Mouse (Mus musculus): ENCODE data around the gene Hoxd12. TPM values are rescaled to one million over a fixed set of nuclear protein-coding genes. Genes with fewer than 3 reads are reported as not detected.

Hoxd12 gene
- not detected in 2 replicates for polyA plus RNA-seq (2012; rRNA removed)

DNA sequence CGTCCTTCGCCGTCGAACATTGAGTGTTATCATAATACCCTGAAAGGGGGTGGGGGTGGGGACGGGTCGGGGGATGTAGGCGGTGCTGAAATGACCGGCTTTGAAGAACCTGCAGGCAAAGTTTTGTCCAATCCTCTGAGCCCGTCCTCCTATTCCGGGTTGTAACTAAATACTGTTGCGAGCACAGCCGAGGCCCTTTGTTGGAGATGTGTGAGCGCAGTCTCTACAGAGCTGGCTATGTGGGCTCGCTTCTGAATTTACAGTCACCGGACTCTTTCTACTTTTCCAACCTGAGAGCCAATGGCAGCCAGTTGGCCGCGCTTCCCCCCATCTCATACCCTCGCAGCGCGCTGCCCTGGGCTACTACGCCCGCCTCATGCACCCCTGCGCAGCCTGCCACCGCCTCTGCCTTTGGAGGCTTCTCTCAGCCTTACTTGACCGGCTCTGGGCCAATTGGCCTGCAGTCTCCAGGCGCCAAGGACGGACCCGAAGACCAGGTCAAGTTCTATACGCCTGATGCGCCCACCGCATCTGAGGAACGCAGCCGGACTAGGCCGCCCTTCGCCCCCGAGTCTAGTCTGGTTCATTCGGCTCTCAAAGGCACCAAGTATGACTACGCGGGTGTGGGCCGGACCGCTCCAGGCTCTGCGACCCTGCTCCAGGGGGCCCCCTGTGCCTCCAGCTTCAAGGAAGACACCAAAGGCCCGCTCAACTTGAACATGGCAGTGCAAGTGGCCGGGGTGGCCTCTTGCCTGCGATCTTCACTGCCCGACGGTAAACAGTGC, at the start of gene Hoxd12:
TSS of gene Hoxd12 (plus strand) at position 133 of the 785 bp plus-strand sequence.
- WGBS = 19% methylated on average over 47 of the region's 47 CpGs
- no peak for DNase-seq (ENCODE audit: low read depth, low spot score)

DNA sequence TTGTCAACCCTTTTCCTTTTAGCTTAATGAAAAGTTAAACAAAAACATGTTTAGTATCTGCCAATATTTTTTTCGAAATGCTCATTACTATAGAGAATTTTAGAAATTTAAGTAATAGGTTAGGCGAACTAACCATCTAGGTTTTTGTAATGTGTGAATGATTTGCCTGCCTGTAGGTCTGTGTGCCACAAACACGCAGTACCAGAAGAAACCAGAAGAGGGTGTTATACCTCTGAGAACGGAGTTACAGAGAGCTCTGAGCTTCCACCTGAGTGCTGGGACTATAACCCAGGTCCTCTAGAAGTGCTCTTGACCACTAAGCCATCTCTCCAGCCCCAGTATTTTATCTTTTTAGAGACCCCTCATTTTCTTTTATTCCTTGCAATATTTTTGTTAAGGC, 39.4 kb upstream of the Hoxd12 start:
- WGBS = 75% methylated on average over 4 of the region's 4 CpGs
- no peak for DNase-seq (ENCODE audit: low read depth, low spot score)

DNA sequence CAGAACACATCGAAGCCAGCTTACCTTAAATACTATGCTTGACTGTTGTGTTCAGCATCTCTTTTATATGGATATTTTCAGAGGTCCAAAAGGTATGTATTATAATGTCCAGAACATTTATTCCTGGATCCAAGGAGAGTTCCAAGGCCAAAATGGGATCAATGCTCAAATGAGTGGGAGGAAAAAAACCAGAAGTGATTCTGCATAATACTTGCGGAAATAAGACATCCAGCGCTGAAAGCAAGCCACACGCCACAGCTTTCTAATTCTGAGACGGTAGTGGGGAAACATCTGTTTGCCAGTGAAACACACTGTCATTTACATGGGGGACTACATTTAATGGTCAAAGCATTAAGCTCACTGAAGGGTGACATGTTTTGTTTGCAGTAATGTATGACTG, 32.4 kb upstream of the Hoxd12 start:
- WGBS = 60% methylated on average over 5 of the region's 5 CpGs
- no peak for DNase-seq (ENCODE audit: low read depth, low spot score)

DNA sequence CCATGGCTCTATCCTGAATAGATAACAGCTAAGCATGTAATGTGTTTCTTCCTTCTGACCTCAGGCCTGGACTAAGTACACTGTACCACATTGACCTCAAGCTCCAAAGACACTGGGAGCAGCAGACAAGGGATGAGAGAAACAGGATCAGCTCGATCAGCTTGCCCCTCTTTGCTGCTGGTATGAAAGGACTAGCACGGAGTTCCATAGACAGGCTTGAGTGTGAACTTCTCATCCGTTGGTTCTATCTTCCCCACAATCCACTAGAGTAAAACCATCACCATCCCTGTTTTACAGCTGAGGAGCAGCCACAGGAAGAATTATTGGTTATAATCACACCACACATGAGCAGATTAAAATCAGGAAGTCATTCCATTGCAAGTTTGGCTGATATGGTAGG, 29.2 kb upstream of the Hoxd12 start:
- WGBS = 82% methylated on average over 3 of the region's 3 CpGs
- no peak for DNase-seq (ENCODE audit: low read depth, low spot score)

DNA sequence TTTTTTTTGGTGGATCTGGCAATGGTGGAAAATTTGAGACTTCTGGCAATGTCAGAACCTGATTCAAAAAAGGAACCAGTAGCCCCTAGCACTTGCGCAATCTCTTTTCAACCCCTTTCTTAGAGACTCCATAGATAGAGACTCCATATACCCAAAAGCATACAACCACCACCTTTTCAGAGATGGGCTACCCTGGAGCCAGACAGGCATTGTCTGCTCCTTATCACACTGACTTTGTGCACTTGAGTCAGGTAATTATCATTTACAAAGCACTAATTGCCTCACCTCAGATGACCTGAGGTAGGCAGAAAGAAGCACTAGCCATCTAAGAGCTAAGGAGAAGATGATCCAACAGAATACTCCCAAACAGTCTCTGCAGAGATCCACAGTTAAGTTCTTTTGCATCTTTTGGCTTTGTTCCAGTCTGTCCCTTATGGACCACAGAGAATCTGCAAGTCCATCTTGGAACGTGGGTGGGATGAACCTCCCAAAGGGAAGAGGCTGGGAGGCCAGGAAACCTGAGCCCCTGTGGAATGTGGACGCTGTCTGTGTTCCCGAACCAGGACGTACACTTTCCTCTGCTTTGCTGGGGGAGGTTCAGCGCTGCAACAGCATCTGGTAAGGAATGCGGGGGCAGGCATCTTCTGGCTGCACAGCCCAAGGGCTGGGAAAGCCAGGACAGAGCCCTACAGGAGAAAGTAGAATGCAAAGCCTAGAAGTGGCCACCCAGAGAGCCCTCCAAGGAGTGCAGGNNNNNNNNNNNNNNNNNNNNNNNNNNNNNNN, 27.5 kb upstream of the Hoxd12 start:
- DNase-seq (ENCODE audit: low read depth, low spot score) = no peak
- WGBS = 27% methylated on average over 7 of the region's 7 CpGs

DNA sequence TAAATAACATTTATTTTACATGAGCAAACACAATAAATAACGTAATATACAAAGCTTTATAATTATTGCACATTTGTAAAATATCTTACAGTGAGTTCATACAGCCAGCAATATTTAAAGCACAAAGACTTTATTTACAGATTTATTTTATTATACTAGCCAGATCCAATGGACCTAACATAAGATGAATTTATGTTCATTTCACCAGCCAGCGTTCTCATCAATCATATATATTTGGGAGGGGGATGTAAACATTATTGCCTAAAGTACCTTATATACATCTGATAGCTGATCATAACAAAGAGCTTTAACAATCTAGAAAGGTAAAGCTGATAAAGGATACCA, 21.8 kb upstream of the Hoxd12 start:
- no peak for DNase-seq (ENCODE audit: low read depth, low spot score)
- WGBS = 33% methylated on average over 2 of the region's 2 CpGs

DNA sequence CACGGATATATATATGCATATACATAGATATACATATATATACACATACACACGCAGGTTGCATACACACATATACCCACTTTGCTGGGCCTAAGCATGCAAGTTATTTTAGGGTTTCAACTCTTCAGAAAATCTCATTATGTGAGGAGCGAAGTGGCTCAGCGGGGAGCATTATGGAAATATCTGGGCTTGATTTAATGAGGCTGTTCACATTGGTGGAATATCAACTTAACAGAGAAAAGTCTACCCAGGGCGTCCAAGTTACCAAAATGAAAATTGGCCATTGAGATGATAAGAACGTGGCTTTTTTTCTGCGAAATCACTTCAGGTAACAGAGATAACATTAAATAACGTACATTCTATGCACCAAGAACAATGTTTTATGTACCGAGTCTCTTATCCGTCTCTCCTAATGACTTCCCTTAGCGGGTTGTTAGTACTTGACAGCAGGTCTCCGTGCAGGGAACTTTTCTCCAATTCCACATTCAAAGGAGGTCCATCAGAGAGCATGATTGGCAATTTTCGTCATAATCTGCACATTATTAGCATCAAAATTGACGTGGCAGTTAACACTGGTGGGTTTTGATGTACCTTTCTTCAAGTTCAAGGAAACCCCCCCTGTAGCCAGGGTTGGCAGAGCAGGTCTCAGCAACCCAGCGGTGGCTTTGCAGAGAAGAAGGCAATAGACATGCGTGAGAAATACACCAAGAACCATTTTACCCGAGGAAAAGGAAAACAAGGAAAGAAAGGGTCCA, 20.9 kb upstream of the Hoxd12 start:
- WGBS = 41% methylated on average over 17 of the region's 17 CpGs
- DNase-seq (ENCODE audit: low read depth, low spot score) = no peak

DNA sequence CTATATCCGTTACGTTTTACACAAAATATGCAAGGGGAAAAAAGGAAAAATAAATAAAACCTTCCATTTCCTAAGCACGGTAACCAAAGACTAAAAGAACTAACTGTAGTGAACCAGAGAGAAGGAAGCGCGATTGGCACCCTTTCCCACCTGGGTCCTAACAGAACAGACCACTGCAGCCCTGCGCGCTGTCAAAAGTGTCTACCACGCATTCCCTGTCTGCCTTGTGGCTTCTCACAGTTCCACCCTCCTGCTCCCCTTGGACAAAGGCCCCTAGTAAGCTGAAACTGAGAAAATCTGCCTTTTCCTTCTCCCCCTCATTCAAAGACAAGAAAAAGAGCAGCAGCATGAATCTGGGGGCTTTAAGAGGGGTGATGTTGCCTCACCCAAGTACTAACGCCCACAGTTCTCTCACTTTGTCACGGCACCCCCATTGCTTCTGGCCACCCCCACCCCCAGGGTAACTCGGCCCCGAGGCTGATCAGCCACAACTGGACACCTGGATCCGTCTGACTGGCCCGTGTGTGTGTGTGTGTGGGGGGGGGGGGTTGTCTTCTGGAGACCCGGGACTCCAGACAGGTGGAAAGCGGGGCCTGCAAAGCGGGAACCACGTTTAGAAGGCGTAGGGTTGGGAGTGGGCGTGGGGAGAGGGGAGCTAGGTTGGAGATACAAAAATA, 19.9 kb upstream of the Hoxd12 start:
- WGBS = 17% methylated on average over 20 of the region's 20 CpGs
- DNase-seq (ENCODE audit: low read depth, low spot score) = no peak

DNA sequence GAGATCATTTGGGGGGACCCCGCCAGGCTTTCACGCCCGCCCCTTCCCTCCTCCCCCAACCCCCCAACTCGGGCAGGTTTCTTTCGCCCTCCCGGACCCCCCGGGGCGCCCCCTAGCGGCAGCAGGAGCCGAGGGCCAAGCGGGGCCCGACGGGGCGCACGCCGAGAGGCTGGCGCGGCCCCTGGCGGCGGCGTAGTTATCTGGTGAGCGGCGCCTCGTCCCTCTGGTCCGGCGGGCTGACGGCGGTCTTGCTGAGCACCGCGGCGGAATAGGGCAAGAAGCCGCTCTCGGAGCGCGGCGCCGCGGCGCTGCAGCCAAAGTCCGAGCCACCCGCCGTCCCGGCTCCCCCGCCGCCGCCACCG, 19.4 kb upstream of the Hoxd12 start:
- WGBS = 2% methylated on average over 47 of the region's 47 CpGs
- DNase-seq (ENCODE audit: low read depth, low spot score) = no peak

DNA sequence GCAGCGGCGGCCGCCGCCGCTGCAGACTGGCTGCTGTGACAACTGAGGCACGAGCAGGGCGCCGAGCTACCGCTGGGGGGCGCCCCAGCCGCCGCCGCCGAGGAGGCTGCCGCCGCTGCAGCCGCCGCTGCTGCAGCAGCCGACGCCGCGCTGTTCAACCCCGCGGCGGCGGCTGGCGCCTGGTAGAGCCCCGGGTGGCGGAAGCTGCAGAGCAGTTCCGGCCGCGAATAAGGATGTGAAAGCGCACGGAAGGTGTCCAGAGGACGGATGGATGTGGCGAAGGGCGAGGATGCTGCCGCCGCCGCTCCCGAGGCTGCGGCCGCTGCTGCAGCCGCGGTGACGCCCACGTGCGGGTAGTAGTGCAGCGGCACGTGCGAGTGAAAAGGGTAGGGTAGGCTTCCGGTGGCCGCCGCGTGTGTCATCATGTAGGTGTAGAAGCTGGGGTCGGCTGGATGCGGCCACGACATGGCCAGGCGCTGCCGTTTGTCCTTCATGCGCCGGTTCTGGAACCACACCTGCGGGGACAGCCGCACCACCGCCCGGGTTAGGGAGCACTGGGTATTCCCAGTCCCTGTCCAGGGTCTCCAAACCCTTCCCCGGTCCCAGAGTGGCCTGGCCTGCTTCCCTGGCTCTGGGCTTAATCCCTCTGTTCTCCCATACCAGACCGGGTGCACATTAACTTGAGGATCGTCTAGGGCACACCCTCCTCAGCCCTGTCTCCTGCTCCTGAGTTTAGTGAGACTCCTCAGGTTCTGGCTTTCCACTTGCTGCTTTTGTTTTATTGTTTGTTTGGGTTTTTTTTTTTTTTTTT, 18.8 kb upstream of the Hoxd12 start:
- WGBS = 1% methylated on average over 68 of the region's 69 CpGs
- no peak for DNase-seq (ENCODE audit: low read depth, low spot score)

DNA sequence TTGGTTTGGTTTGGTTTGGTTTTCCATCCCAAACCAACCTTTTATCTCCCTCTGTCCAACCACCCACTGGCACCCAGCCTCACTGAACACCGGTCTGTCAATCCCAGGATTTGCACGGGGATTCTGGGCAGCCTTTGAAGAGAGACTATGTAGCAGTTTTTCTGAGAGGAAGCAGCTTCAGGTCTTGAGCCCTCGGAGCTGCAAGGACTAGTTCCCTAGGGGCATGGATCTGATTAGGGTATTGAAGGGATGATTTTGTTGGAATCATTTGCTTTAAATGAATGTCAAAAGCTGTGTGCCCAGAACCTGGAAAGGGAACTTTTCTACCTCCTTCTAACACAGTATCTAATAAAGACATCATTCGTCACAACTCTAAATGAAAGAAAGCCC, 18.2 kb upstream of the Hoxd12 start:
- 17% methylated on average over 4 of the region's 4 CpGs for WGBS
- DNase-seq (ENCODE audit: low read depth, low spot score) = no peak

DNA sequence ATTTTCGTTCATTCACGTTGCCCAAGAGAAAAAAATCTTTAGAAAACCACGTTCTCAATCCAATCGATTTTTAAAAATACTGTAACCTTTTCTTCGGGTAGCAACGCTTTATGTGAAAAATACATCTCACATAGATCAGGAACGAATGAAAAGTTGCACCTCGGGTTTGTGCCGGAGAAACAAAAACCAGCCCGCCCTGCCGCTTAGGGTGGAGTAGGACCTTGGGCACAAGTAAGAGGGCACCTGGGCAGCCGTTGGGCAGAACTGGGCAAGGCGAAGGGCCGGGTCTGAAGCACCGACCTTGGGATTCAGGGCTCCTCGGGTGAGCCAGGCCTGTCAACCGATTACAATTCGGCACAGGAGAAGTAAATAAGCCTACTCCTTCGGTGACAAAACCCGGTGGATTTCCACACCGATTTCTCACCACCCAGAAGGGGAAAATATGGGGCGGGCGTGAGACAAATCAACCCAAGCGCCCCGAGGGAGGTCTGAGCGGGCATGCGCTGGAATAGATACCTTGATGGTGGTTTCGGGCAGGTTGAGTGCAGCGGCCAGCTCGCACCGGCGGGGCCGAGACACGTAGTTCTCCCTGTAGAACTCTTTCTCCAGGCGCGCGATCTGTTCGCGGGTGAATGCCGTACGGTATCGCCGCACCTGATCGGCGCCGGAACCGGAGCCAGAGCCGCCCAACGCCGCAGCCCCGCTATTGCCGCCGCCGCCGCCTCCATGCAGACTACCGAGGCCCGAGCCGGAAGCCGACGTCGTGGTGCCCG, 17.4 kb upstream of the Hoxd12 start:
- no peak for DNase-seq (ENCODE audit: low read depth, low spot score)
- WGBS = 6% methylated on average over 62 of the region's 62 CpGs

DNA sequence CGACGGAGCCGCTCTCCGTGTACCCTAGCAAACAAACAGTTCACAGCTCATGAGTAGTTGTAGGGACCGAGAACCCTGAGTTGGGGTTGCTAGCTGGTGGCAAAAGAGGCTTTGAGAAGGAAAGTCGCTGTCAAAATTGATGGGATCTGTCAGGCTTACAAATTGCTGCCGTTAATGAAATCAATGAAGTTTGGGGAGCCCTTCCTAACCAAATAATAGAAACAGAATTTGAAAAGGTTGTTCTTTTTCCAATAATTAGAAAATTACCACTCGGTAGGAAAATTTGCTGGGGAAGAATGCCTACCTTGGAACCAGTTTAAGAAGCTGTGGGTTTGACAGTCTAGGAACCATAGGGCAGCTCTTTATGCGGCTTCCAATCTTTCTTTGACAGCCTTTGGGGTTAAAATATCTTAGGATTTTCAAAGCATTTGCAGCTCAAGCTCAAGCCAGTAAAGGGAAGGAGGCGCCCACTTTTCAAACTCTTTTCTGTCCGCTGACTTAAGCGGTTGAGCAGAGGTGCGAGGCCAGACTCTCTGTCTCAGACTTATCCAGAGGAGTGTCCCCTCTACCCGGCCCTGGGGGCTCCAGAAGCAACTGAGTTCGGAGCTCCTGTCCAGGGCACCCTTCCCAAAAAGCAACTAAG, 16.7 kb upstream of the Hoxd12 start:
- no peak for DNase-seq (ENCODE audit: low read depth, low spot score)
- WGBS = 11% methylated on average over 15 of the region's 15 CpGs

DNA sequence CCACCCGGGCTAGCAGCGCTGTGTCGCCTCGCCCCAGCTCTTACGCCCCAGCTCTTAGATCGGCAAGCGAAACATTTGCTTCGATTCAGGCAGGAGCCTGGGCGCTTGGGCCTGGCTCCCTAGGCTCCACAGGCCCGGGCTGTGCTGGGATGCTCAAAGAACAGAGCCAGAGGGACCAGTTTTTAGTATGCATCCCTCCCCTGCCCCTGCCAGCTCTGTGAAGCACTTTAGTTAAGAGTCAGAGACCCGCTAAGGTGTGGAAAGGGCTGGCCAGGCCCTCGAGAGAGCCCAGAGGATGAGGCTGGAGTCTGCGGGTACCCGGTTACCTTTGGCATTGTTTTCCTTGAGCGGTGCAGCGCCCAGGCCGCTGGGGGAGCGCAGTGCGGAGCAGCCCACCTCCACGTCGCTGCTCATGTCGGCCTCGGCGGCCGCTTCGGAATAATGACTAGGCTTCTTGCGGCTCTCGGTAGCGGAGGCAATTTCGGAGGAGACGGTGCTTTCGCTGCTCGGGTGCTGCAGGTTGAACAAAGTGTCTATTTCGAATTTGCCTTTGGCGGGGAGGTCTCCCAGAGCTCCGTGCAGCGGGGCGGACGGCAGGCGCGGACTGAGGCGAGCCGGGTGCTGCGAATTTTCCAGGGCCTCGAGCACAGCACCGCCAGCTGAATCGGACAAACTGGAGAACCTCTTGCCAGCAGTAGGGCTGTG, 16.0 kb upstream of the Hoxd12 start:
- DNase-seq (ENCODE audit: low read depth, low spot score) = no peak
- WGBS = 7% methylated on average over 47 of the region's 47 CpGs

DNA sequence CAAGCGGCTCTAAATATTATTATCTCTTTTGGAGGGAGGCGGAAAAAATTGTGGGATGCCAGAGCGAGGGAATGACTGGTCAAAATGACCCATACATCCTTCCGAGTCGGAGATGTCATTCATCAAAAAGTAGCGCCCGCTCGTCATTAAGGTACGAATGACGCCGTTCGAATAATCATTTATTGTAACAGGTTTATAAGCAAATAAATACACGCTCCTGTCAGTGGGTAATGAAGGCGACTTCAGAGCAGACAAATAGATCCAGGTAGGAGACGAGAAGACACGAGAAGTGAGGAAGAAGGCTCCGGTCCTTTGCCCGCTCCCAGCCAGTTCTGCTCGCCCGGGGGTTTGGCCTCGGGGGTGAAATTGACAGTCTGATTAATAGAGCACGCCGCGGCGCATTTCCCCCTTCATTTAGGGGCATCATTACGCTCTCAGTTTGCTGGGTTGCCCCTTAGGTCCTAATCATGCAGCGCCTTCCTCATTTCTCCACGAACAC, 15.3 kb upstream of the Hoxd12 start, which contains the start of gene Evx2:
TSS of gene Evx2 (minus strand) at position 51 of the 499 bp plus-strand sequence.
- no peak for DNase-seq (ENCODE audit: low read depth, low spot score)
- WGBS = 7% methylated on average over 28 of the region's 28 CpGs

DNA sequence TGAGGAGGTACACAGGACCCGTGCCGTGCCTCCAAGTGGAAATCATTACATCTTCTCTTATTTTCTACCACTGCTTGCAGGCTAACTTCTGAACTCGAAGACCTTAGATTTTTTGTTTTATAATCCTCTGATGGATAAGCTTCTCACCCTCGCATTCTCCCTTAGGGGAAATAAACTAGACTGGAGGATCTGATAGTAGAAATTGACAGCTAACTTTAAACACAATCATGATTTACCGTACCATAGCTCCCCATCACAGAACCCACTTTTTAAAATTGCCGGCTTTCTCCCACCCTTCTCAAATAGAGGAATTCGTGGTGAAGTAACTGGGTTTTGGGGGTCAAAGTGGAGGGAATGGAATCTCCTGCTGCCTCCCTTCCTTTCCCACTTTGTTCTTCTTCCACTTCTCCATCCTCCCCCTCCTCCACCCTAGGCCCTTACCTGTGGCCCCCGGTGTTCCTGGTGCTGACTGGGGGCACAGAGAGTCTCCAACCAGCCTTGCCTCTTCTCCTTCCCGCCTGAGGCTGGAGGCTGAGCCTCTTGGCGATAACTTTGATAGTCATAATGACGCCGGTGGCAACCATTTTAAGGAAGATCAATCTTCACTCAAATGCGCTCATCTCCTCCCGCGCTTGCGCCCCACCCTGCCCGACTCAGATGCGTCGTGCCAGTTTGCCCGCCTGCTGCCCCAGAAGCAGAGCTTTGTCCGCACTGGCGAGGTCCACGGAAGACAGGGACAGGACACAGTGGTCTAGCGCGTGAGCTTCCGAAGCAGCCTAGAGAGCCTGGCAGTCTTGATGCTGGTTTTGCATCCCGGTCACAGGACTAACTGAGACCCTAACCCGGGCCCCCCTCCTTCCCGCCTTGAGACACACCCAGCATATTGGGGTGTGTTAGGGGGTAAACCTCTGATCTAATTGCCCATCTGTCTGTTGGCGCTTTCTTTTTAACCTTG, 14.1 kb upstream of the Hoxd12 start:
- DNase-seq (ENCODE audit: low read depth, low spot score) = no peak
- WGBS = 4% methylated on average over 30 of the region's 30 CpGs

All from large intestine, adult 2 months (tissue).